ENCODE assay signal across 8 mouse cellular contexts in genomic region chr1:77512431-77513195, GRCm38 (mm10). TPM values are rescaled to one million over a fixed set of nuclear protein-coding genes. Genes with fewer than 3 reads are reported as not detected.
DNase-seq lines count a peak whose midpoint lies in the region; ATAC-seq and TF ChIP-seq lines count a peak whose summit lies in the region.

No protein-coding gene starts in this region.

- in situ Hi-C loops in CH12.LX (cut with MboI; ENCODE audit: low pct_ligation_motif_present, low pct_unique_long_range_greater_than_20kb, low sequenced_read_pairs), result loop anchor here (25.0 kb wide), 2 partner anchors 325 to 425 kb away; no protein-coding TSS in a partner anchor

- H3K36me3 ChIP-seq in CH12.LX (replicated peaks in 1 of 2; ENCODE audit: control insufficient read depth in 1 of 2, insufficient read depth in 1 of 2, low read length in 1 of 2), result no peaks in the 10 kb centered on the region
- H3K36me3 ChIP-seq in forebrain, embryonic 15.5 days, result no peaks in the 10 kb centered on the region
- no peaks in the 10 kb centered on the region for H3K36me3 ChIP-seq in liver, embryonic 14.5 days (replicated peaks; ENCODE audit: control insufficient read depth, insufficient read depth, low read depth)

- intact Hi-C loops in gastrocnemius, adult 2 months (cut with DNase I), result loop anchor here (2.0 to 10.0 kb wide), 2 partner anchors 50 to 318 kb away; no protein-coding TSS in a partner anchor
- intact Hi-C loops in left cerebral cortex, postnatal 10 days (cut with DNase I), result loop anchor here (5.0 to 10.0 kb wide), 2 partner anchors 408 to 1020 kb away; no protein-coding TSS in a partner anchor

- under 1% methylated on average over 20 of the region's 20 CpGs for WGBS in forebrain, embryonic 15.5 days
- WGBS in liver, embryonic 14.5 days (ENCODE audit: insufficient replicate concordance), result 18% methylated on average over 20 of the region's 20 CpGs

- H3K4me3 ChIP-seq in gastrocnemius, adult 2 months, result peak overlapping the region; percentile 88
- peak overlapping the region; percentile 53 to 64 (median 58) for H3K4me3 ChIP-seq in CH12.LX (replicated peaks in 1 of 3; ENCODE audit: low read depth in 2 of 3, low read length in 2 of 3, poor library complexity in 1 of 3)
- peak overlapping the region; percentile 68 for H3K4me3 ChIP-seq in forebrain, embryonic 15.5 days
- no peak overlapping the region; a peak in 1 of 4 replicates for H3K4me3 ChIP-seq in liver, embryonic 14.5 days (ENCODE audit: insufficient read depth in 1 of 2, low read depth in 2 of 2, low read length in 2 of 2)

- ATAC-seq in forebrain, embryonic 15.5 days (replicated peaks), result no peak
- ATAC-seq in liver, embryonic 14.5 days (ENCODE audit: insufficient read depth), result no peak
- ATAC-seq in megakaryocyte progenitor cell, adult 5-6 weeks (replicated peaks; ENCODE audit: poor library complexity), result no peak

- H3K79me2 ChIP-seq in CH12.LX (replicated peaks; ENCODE audit: control insufficient read depth, extremely low read depth, insufficient read depth, poor library complexity, severe bottlenecking), result peaks cover 59% of the 10 kb centered on the region

- H3K4me1 ChIP-seq in CH12.LX (ENCODE audit: control insufficient read depth in 1 of 2, insufficient read depth in 2 of 2), result peaks cover 0 to 50% of the 10 kb centered on the region in 2 experiments; a peak in 2 of 4 replicates
- peaks cover 60% of the 10 kb centered on the region for H3K4me1 ChIP-seq in forebrain, embryonic 15.5 days
- no peaks in the 10 kb centered on the region for H3K4me1 ChIP-seq in liver, embryonic 14.5 days (replicated peaks; ENCODE audit: control insufficient read depth in 2 of 2, insufficient read depth in 2 of 2, low read length in 1 of 2)

- peaks cover 3% of the 10 kb centered on the region for H3K9me3 ChIP-seq in CH12.LX (replicated peaks; ENCODE audit: low read length)
- H3K9me3 ChIP-seq in forebrain, embryonic 15.5 days, result no peaks in the 10 kb centered on the region
- H3K9me3 ChIP-seq in liver, embryonic 14.5 days (ENCODE audit: control insufficient read depth, low read length), result no peaks in the 10 kb centered on the region

- dilution Hi-C loops in CH12.LX (cut with MboI; ENCODE audit: extremely low pct_ligation_motif_present, extremely low pct_unique_long_range_greater_than_20kb, low sequenced_read_pairs), result no loop called here

- DNase-seq in gastrocnemius, adult 2 months, result no peak
- no peak for DNase-seq in gastrocnemius, adult 8-10 months (ENCODE audit: low spot score in 2 of 2)
- DNase-seq in CH12.LX (ENCODE audit: extremely low read depth), result no peak
- no peak for DNase-seq in liver, embryonic 14.5 days (ENCODE audit: low read depth in 3 of 3, low spot score in 3 of 3)
- DNase-seq in adrenal gland, adult 2 months, result no peak
- no peak for DNase-seq in left cerebral cortex, postnatal 10 days (ENCODE audit: extremely low spot score in 1 of 2, low spot score in 2 of 2)

- H3K27me3 ChIP-seq in CH12.LX (replicated peaks), result no peaks in the 10 kb centered on the region
- no peaks in the 10 kb centered on the region for H3K27me3 ChIP-seq in forebrain, embryonic 15.5 days
- H3K27me3 ChIP-seq in liver, embryonic 14.5 days (ENCODE audit: control insufficient read depth, insufficient read depth, low read length), result peaks cover 44% of the 10 kb centered on the region

- H3K4me2 ChIP-seq in CH12.LX (ENCODE audit: insufficient read depth, low read depth, poor library complexity, severe bottlenecking), result peak overlapping the region; percentile 73
- H3K4me2 ChIP-seq in forebrain, embryonic 15.5 days (replicated peaks), result peak overlapping the region; percentile 85
- peak overlapping the region; percentile 71 for H3K4me2 ChIP-seq in liver, embryonic 14.5 days (ENCODE audit: low read depth)

- TF ChIP-seq POLR2A in CH12.LX (IDR thresholded peaks at IDR 0.05; ENCODE audit: low read depth, low read length), result no peak

- no peak overlapping the region for H3K27ac ChIP-seq in gastrocnemius, adult 2 months
- peak overlapping the region; percentile 51 for H3K27ac ChIP-seq in CH12.LX (ENCODE audit: insufficient read depth, low read depth)
- H3K27ac ChIP-seq in forebrain, embryonic 15.5 days (replicated peaks), result peak overlapping the region; percentile 90
- no peak overlapping the region for H3K27ac ChIP-seq in liver, embryonic 14.5 days

- peak; percentile 20 for TF ChIP-seq RAD21 in CH12.LX (IDR thresholded peaks at IDR 0.05; ENCODE audit: low read depth, low read length)

- TF ChIP-seq EP300 in CH12.LX (IDR thresholded peaks at IDR 0.05; ENCODE audit: low read length), result no peak
- no peak for TF ChIP-seq EP300 in liver, embryonic 14.5 days (IDR thresholded peaks at IDR 0.05; ENCODE audit: low read depth)

- no peak for TF ChIP-seq CTCF in gastrocnemius, adult 2 months (IDR thresholded peaks at IDR 0.05)
- TF ChIP-seq CTCF in CH12.LX (conservative IDR thresholded peaks at IDR 0.05 in 1 of 2, IDR thresholded peaks at IDR 0.05 in 1 of 2; ENCODE audit: low read depth in 2 of 2, low read length in 2 of 2), result 0 out of 4 replicates have a peak, but pooled peaks of 1 of the 2 experiments have one; percentile 3
- no peak for TF ChIP-seq CTCF in liver, embryonic 14.5 days (IDR thresholded peaks at IDR 0.05; ENCODE audit: low read depth)

- peak overlapping the region; percentile 84 for H3K9ac ChIP-seq in CH12.LX (ENCODE audit: insufficient read depth, low read depth)
- peak overlapping the region; percentile 75 for H3K9ac ChIP-seq in forebrain, embryonic 15.5 days (replicated peaks)
- H3K9ac ChIP-seq in liver, embryonic 14.5 days (replicated peaks), result no peak overlapping the region

TF ChIP-seq in CH12.LX, 34 proteins besides CTCF, POLR2A, EP300 and RAD21:
- TF ChIP-seq SMC3 (IDR thresholded peaks at IDR 0.05; ENCODE audit: low read depth, low read length) (no peak), ZC3H11A (IDR thresholded peaks at IDR 0.05; ENCODE audit: low read depth, low read length) (no peak), ZKSCAN1 (IDR thresholded peaks at IDR 0.05; ENCODE audit: borderline replicate concordance, low read depth, low read length) (no peak), MAX (IDR thresholded peaks at IDR 0.05; ENCODE audit: low read length) (no peak), CHD1 (IDR thresholded peaks at IDR 0.05; ENCODE audit: low read depth, low read length) (no peak), SIN3A (IDR thresholded peaks at IDR 0.05; ENCODE audit: low read length) (no peak), PAX5 (IDR thresholded peaks at IDR 0.05; ENCODE audit: low read length) (no peak), MAFK (IDR thresholded peaks at IDR 0.05; ENCODE audit: insufficient replicate concordance, low read length) (no peak), JUN (IDR thresholded peaks at IDR 0.05; ENCODE audit: insufficient read depth, low read depth, low read length) (no peak), HCFC1 (IDR thresholded peaks at IDR 0.05; ENCODE audit: low read depth, low read length) (no peak), UBTF (IDR thresholded peaks at IDR 0.05; ENCODE audit: low read depth, low read length) (no peak), ZMIZ1 (IDR thresholded peaks at IDR 0.05; ENCODE audit: low read depth, low read length) (no peak), CHD2 (IDR thresholded peaks at IDR 0.05; ENCODE audit: low read length) (no peak), JUND (conservative IDR thresholded peaks at IDR 0.05; ENCODE audit: low read depth, low read length) (no peak), RCOR1 (conservative IDR thresholded peaks at IDR 0.05; ENCODE audit: low read depth, low read length) (no peak), MAZ (IDR thresholded peaks at IDR 0.05; ENCODE audit: low read depth, low read length) (no peak)
TF ChIP-seq in CH12.LX: peak in this region for 0.

RNA-seq across cellular contexts. Expression of gene Epha4, which starts 2.3 kb away (rescaled TPM):
- total RNA-seq in gastrocnemius, adult 2 months (2021), result 1 to 10 TPM; 1.4 to 3.0 TPM
- total RNA-seq in gastrocnemius, adult 8-10 months (2022), result 1 to 10 TPM; 1.1 to 1.4 (median 1.2) TPM
- total RNA-seq in CH12.LX (2012; rRNA removed), result 16.1 and 26.0 TPM in 2 replicates
- total RNA-seq in CH12.LX (2014; rRNA removed), result 12.1 and 13.0 TPM in 2 replicates
- polyA plus RNA-seq in CH12.LX (2012; ENCODE audit: insufficient read length, low read depth), result 3.8 and 3.9 TPM in 2 replicates
- polyA plus RNA-seq in forebrain, embryonic 15.5 days (2015; fragmentation: Nextera tagmentation; extraction: Ambion mirVana), result 93.3 and 95.7 TPM in 2 replicates
- polyA plus RNA-seq in liver, embryonic 14.5 days (2012; rRNA removed), result 0.16 and 0.22 TPM in 2 replicates
- polyA plus RNA-seq in liver, embryonic 14.5 days (2014; fragmentation: Nextera tagmentation; extraction: Ambion mirVana), result 0.19 and 0.50 TPM in 2 replicates
- 1 to 10 TPM; 2.1 to 2.8 TPM for total RNA-seq in adrenal gland, adult 2 months (2021)
- polyA plus RNA-seq in adrenal gland, adult 2 months (2012; rRNA removed), result 0.74 and 1.3 TPM in 2 replicates
- total RNA-seq in megakaryocyte progenitor cell, adult 5-6 weeks (2015), result 0.07 TPM in 1 of 2 replicates, not detected in the other
- total RNA-seq in megakaryocyte progenitor cell, adult 5-6 weeks (2017), result 1.0 TPM in 1 of 2 replicates, not detected in the other
- 100 to 1,000 TPM; 215 to 239 TPM for total RNA-seq in left cerebral cortex, postnatal 10 days (2021)

Comparison
In these comparisons a context has a peak if more than half of its experiments do, and no peak if none do; other contexts are left out.
1. H3K27ac ChIP-seq: peak in CH12.LX (single experiment) and forebrain, embryonic 15.5 days (single experiment); none in gastrocnemius, adult 2 months (single experiment) and liver, embryonic 14.5 days (single experiment).
2. H3K4me3 ChIP-seq: peak in gastrocnemius, adult 2 months (single experiment), CH12.LX (3 of 3) and forebrain, embryonic 15.5 days (single experiment); none in liver, embryonic 14.5 days (0 of 2).
3. RNA of gene Epha4, which starts 2.3 kb away (total RNA-seq): 215 to 239 TPM in left cerebral cortex, postnatal 10 days; 12.1 to 26.0 TPM in CH12.LX, 1.4 to 3.0 TPM in gastrocnemius, adult 2 months, 2.1 to 2.8 TPM in adrenal gland, adult 2 months, 1.1 to 1.4 TPM in gastrocnemius, adult 8-10 months and 0.07 to 1.0 TPM in megakaryocyte progenitor cell, adult 5-6 weeks; every median in the first group is over 4 times any median in the second.
4. Peak in every context shown above with its lines, with median percentiles within 50 percentile points of each other: H3K4me2 ChIP-seq.